Mouse (Mus musculus) cerebellum, adult (tissue): ENCODE results near the gene Slc44a5.
"Not testable (repeated sequence)": the region's sequence is repeated elsewhere in the genome, so short reads cannot be mapped to it uniquely, and the experiment has no call there.

Experiments used
- ATAC-seq: cut with Nextera tagmentation; 2 replicates; pipeline ENCODE4 v1.9.2; 2017; ENCODE audit warnings: mild to moderate bottlenecking, moderate library complexity, mixed read lengths; ENCODE audit not compliant: insufficient number of reproducible peaks, low FRiP score, low TSS enrichment

Slc44a5 gene

DNA sequence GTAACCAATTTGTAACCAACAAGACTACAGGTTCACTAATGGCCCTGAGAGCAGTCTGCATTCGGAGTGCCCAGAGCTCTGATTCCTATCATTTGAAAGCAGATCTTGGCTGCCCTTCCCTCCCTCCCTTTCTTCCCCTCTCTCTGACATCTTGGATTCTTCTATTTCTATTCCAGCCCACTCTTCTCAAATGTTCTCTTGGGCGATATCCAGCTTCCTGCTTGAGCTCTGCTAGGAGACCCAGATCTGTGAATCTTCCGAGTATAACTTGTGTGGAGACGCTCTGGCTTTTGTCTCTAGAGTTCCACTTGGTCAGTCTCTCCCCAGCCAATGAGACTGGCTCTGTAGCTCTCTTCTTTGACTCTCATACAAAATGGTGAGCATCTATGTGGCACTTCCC, 169.4 kb downstream of the Slc44a5 start:
- no peak for ATAC-seq

DNA sequence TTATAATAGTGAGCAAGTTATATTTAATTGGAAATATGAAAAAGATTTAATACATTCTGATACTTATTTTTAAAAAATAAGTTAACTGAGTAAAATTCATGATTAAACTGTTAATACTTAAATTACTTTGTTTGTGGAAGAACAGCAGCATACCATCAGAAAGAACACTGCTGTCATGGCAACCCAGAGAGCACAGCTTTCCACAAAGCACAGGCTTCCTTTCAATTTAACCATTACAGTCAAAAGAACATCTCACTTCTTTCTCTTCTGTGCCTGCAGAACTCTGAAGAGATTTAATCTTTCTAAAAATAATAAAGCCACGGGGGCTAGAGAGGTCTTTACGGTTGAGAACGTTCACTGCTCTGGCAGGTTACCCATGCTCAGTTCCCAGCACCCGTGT, 172.5 kb downstream of the Slc44a5 start:
- no peak for ATAC-seq

DNA sequence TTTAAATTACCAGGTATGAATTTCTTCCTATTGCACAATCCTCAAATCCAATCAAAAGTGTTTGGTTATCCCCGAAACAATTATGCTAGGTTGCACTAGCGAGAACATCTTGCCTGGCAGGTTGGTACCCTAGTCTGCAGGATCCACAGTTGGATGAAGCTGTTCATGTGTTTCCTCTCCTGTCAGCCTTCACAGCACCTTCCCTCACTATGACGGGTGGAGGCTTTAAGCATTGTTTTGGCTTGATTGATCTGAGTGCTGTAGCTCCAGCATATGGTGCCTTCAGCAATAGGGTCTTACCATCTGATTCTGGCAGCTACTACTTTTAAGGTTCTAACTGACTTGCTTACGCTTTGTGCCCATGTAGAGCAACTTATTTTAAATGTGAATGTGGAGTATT, 176.5 kb downstream of the Slc44a5 start:
- ATAC-seq: no peak

DNA sequence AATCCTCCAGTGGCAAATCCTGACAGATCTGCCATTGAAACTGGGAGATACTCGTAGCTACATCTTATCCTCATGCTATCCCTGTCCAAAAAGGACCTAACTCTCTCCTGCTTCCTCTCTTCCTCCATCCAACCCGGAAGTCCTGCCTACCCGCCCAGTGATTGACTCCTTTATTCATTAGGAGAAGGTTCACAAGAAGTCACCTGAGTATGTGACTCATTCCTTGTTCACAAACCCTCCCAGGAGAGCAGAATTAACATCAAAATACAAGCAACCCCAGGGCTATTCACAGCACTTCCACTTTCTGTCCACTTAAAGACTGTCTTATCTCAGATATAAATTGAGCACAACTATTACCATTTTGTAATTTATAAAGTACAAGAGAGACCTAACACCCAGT, 180.3 kb downstream of the Slc44a5 start:
- not testable (repeated sequence) for ATAC-seq

DNA sequence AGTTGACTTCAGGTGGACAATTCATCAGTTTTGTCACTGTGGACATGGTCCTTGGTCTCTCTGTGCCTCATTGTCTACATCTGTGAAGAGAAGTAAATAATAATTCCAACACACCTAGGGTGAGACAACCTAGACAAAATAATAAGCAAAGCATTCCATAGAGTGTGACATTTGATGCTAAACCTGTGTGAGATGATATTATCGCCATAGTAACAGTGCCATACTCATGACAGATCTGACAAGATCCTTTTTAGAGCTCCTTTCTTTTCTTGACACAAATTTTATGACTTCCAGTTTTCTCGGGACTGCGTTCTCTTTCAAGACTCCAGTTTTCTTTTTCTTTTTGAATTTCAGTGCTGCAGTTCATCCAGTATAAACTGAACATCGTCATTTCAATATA, 192.6 kb downstream of the Slc44a5 start:
- no peak for ATAC-seq

DNA sequence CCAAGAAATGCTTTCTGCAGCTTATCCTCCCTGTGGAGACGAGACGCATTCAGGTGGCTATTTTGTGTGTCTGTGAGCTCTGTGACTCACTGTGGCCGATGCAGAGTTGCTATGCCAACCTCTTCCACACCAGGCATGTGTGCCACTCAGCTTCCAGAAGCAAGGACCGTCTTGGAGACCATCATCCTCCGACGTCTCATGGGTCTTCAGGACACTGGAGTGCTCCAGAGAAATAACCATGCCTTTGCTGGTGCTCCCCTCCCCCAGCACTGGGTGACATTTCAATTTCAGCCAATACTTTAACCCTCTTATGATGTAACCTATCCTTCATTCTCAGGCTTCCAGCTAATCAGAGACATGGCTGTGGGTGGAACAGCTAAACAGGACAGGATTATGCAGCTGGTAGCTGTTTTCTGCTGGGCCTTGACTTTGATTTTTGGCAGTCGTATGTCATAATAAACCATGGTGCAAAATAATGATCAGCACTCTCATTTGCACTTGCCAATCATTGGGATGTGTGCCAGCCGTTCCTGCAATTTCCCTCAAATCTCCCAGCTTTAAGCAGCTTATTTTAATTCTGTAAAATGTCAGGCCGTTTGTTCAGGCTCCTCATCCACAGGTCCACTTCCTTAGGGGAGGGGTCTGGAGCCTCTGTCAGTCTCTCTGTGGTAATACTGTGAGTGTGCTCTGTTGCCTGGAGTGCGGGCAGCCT, 198.8 kb downstream of the Slc44a5 start:
- ATAC-seq: no peak

DNA sequence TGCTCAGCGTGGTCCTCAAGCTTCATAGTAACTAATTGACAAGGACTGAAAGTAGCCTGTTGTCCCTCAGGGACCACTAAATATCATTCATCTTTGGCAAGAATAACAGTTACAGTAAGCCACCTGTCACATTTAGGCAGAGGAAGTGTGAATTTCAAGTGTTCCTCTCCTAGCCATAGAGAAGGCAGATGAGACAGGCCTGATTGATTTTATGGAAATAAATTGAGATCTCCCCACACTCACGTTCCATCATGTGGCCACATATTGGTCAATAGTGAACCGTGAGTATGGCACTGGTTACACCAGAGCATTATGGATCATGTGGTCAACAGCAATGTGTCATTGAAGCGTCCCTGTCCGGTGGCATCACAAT, 199.3 kb downstream of the Slc44a5 start:
- no peak for ATAC-seq

DNA sequence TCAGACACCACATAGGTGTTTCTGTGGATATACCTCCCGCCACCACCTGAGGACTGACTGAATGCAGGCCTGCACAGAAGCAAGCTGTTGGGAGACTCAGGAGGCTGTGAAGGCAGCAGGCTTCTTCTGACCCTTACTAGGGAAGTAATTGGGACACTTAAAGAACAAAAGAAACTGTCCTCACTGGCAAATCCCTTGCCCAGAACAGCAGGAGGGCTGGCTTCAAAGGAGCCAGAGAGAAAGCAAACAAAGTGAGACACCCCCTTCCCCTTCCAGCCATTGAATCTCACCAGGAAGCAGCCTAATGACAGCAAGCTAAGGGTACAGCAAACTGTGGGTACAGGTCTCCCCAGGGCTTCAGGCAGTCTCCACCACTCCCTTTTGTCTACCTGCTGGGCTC, 200.3 kb downstream of the Slc44a5 start:
- no peak for ATAC-seq

DNA sequence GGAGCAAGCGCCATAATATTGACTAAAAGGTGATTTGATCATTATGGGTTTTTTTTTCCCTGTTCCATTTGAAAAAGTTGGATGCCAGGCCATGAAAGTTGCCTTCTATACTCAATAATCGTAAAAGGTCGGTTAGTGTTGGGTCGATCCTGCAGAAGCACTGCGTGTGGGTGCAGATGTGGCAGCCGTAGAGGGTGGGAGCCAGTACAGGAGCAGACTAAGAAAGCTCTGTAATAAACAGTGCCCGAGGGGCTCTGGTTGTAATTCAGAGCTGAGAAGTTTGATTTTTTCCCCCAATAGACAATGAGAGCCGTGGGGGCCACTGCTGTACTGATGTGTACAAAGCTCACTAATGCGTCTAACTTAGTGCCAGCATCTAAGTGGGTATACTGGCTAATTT, 200.8 kb downstream of the Slc44a5 start:
- no peak for ATAC-seq

DNA sequence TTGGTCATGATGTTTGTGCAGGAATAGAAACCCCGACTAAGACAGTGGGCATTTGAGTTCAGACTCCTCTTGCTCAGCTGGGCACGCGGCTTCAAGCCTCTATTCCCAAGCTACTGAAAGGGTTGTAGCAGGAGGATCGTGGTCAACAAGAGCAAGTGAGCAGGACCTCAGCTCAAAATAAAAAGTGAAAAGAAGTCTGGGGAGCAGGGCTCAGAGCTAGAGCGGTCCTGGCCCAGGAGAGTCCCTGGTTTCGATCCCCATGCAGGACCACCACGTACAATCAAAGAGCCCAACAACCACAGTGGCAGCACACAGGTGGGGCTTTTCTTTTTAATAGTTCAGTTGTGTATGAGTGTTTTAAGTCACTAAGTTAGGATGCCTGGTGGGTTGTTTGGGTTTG, 201.5 kb downstream of the Slc44a5 start:
- no peak for ATAC-seq

DNA sequence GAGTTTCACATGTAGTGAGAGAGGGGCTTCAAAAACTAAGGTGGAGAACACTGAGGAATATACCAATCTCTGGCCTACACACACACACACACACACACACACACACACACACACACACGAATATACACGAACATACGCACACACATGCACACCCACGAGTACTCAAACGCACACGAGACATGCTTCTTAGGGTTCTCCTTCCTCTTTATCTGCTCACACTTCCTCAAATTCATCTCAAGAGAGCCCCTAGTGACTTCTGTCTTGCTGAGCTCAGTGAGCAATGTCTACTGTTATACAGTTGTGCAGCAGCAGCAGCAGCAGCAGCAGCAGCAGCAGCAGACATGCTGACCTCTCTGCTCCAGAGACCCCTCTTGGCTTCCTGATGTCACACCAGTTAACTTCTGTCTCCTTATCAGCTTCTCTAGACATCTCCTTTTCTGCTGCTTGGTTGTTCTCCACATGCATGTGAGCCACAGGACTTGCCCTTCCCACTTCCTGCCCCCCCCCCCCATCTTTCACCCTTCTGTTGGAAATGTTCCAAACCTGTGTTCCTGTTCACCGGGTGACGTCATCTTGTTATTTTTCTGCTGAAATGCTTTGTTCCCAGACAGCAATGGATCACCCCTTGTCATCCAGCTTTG, 204.5 kb downstream of the Slc44a5 start:
- ATAC-seq: no peak

DNA sequence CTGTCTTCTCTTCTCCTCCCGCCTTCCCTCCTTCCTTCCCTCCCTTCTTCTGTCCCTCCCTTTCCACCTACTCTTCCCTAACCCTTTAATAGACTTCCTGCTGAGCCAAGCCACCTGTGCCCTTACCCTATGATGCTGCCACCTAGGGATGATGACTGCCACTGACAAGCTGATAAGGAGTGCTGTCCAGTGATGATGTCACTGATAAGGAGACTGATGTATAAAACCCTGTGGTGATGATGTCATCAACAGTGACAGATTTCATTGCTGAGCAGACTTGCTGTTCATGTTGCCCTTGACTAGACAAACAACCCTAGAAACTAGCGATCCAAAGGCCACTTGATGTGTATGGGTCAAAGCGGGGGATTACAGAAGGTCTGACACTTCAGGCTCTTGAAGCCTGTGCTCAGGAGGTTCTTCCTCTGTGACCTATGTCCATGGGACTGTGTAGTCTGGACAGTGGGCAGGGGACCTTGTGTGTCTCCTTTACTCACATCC, 206.2 kb downstream of the Slc44a5 start:
- ATAC-seq: no peak

DNA sequence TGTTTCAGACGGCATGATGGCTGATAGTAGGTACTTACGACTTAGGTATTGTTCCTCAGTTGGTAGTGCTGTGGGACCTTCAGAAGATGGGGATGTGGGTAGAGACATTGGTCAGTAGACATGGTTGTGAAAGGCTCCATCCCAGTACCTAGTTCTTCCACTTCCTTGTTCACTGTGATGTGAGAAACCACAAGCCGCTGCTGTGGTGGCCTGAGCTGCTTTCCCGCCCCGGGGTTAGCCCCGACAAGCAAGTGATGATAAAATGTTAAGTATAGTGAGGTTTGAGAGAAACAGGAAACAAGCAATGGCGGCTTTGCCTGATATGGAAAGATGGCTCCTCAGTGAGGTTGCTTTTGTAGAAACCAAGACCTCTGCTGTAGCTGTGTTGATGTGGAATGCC, 209.8 kb downstream of the Slc44a5 start:
- ATAC-seq: no peak

DNA sequence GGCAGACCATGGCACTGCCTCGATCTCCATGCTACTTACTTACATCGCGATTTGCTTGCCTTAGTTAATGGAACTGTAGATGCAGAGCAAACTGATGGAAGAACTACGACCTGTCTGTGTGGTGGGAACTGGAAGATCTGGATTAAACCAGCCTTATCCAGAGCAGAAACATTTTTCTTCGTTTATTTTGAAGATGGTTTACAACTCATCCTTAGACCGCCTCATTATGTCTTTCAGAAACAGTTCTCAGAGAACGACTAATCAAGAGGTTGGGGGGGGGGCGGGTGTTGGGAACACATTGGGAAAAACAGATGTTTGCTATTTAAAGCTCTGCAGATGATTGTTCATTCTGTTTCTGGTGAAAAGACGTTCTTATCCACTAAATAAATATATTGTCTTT, 210.7 kb downstream of the Slc44a5 start:
- ATAC-seq: no peak

DNA sequence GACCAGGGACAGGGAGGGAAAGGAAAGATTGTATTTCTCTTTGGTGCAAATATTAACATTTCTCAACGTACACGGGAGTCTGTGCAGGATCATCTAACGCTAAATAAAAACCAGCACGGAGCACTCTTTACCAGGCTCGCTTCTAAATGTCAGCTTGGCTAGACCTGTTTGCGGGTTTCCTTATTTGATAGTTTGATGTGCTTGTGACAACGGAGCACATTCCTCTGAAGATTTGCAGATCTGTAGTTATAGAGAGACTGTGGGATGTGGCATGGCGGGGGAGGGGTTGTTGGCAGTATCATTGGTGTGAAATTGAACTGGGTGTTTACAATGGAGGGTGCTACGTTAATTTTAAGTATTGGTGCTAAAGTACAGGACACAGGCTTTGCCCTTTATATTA, 215.4 kb downstream of the Slc44a5 start:
- no peak for ATAC-seq

DNA sequence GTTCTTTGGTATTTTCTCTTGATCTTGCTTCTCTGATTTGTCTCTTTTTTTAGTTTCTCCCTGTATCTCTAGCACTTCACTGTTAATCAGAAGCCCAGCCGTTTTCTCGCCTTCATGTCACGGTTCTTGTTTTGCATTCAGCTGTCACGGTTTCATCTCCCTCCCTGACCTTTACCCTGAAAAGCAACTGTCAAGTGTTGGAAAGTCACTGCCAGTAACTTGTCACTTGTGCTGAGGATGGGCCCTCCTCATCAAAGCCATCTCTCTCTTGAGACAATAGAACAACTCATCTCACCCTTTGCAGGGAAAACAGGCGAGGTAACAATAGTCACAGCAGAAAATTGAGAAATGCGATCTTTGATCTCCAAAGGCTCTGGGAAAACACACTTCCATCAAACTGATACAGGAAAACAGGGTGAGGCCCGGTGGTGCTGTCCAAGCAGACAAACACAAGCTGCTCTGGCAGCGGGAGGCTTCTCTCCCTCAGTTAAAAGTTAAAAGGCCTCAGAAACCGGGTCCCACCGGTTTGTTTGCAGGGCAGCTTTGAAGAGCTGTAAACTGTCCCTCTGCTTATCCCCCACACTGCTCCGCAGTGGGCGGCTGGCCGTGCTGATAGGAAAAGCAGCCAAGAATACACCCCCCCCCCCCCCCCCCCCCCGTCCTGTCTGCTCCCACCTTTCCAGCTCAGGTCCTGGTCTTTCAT, 219.2 kb downstream of the Slc44a5 start:
- no peak for ATAC-seq

DNA sequence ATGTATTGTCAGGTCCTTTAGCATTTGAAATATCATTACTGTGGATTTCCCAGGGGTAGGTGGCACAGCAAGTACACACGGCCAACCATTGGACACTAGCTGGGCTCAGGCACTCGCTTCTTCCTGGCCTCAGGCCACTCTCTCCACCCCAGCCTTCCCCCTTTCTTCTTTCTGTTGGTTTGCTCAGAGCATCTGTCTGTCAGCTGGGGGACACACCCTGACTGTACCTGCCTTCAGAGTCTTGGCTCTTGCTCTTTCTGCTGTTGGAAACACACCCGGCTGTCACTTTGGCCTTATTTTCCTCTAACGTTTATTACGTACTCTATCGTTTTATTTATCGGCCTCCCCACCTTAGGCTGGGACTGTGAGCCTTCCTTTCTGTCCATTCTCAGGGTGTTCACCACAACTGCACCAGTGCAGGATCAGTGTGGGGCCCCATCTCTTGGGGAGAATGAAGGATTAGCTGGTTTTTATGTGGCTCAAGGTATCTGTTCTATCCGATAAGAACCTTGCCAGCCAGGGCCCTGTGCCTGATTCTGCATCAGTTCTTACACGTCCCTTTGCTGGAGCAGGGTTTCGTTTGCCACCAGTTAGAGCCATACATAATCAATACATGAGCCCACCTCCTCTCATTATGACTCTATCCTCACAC, 220.1 kb downstream of the Slc44a5 start:
- ATAC-seq: no peak

DNA sequence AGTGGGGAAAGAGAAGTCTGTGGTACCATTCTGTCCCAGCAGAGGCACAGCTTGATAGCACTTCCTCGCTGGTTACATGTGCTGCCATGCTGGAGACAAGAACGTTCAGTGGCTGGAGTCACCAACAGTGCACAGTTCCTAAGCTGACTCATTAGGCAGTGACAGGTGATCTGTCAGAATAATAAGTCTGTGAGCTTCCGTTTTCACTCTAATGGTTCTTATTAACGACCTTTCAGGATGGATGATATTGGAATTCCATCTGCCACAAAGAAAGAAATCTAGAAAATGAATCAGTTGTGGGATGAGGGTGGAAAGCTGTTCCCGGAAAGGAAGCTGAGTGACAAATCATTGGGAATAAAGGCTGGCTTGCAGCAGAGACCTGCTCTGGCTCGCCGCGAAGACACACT, 227.2 kb downstream of the Slc44a5 start:
- no peak for ATAC-seq

DNA sequence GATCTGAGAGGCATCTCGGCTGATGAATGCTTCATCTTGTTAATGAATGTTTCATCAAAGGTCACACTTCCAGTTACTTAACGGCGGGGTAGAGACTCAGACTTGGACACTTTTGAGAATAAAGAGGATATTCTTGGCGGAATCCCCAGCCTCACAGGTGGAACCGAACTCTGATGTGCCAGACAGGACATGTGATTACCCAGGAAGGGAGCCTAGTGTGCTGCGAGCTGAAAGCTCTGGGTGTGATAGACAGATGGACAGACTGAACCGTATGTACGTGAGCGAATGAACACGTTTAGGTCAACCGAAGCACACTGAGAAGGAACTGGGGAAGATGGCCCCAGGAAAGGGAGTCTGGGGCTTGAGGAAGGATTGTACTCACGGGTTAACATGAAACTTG, 228.6 kb downstream of the Slc44a5 start:
- no peak for ATAC-seq

DNA sequence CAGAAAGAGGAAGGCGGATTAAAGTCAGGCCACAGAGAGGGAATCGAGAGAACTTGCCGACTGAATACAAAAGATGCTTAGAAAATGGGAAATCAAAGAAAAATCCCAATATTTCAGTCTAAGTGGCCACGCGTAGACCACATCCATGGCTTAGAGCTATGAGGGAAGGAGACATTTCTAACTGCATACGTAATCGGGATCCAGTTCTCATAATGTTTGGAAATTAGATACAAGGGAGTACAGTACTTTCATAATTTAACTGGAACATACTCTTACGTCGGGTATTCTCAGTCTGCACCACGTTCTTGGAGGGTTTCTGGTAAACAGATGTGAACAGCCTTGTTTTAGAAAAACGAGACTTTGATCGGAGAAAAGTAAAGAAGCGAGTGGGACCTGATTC, 229.1 kb downstream of the Slc44a5 start:
- ATAC-seq: no peak

DNA sequence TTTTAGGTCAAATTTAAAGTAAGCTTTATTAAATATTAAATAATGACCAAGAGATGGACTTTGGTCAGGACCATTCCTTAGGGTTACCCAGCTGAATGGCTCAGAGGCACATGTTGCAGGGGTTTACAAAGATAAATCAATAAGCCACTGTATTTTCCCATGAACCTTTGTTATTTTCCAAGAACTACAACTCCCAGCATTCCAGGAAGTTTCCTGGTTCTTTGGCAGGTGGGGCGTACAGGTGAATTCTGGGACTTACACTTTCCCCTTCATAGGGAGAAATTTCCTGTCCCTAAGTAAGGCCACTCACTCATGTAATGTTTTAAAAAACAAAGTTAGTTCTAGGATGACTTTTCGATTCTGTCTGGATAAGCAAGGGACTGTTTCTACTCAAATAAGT, 235.2 kb downstream of the Slc44a5 start:
- ATAC-seq: no peak
